Mouse (Mus musculus) bone marrow, adult 2 months (tissue): ENCODE data around the gene Pfdn5.

Experiments
- CTCF ChIP-seq: fragments of 200-500 bp; IDR thresholded peaks from 2 replicates; pipeline ENCODE4 v1.5.1; 2011; ENCODE audit warnings: low read length, control low read depth; ENCODE audit not compliant: control insufficient read depth, insufficient read depth
- POLR2A ChIP-seq: fragments of 200-500 bp; IDR thresholded peaks from 2 replicates; pipeline ENCODE4 v1.6.1; 2011; ENCODE audit warnings: low read depth, mild to moderate bottlenecking, control low read depth, low read length, borderline replicate concordance; ENCODE audit not compliant: control insufficient read depth

GRCm38 (mm10) chr15:102324654-102325473 is 1.1 kb upstream of the Pfdn5 start:
- TF ChIP-seq CTCF (no peak), POLR2A (no peak)
